Mouse (Mus musculus) cerebellum, postnatal 25 days (tissue): Measurements from ENCODE around the gene Smurf1.

Source experiments
- DNase-seq, 2 experiments: peaks; one replicate each; pipeline ENCODE4 v3.0.0; 2021; ENCODE audit warnings: mixed read lengths in 2 of 2

Smurf1 gene

GRCm38 (mm10) chr5:144860913-144861312 is 104.7 kb downstream of the Smurf1 start:
- no peak for DNase-seq

DNA sequence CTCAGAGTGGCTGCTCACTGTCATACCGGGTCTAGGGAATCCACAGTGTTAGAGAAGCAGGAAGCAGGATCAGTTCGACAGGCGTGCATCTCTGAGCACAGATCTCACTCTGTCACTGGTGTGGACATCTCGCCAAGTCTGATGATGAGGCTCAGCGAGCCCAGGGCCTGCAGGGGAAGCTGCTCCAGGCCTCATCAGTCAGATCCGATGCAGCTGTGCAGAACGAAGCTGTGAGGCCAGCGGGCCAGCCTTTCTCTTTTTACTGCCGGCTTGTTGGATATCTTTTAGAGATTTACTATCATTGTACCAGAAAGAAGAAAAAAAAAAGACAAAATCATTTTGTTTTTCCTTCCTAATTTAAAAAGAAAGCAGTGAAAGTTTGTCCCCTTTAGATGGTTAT is 106.4 kb downstream of the Smurf1 start:
- DNase-seq, result no peak

DNA sequence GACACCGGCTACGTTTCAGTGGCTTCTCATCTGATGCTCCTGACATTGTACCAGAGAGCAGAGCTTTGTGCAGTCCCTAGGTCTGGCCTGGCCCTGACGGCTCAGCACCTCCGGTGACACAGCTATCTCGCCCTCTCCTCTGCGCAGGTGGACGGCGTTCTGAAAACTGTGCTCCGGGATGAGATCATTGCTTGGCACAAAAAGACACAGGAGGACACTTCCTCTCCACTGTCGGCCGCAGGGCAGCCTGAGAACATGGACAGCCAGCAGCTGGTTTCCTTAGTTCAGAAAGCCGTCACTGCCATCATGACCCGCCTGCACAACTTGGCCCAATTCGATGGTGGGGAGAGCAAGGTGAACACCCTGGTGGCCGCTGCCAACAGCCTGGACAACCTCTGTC is 107.1 kb downstream of the Smurf1 start:
- DNase-seq, result no peak

DNA sequence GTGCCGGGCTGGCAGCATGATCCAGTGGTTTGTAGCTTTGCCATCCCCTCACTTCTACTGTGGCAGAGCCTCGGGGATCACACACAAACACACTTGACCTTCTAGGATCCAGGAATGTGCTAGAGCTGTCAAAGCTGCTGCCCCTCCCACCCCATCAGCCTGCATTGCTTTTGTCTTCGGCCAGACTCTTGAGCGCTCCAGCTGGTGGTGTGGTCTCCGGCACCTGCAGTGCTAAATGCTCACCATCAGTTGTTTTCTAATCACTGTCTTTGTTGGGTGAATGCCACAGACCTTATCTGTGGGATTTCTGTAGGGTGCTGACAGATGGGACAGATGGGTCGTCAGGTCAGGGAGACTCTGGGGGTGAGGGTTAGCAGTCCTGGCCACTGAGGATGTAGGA is 109.7 kb downstream of the Smurf1 start:
- DNase-seq, result no peak

- DNase-seq, result no peak
Measured at GRCm38 (mm10) chr5:144853931-144854330, 111.7 kb downstream of the Smurf1 start.

- no peak for DNase-seq
Measured at GRCm38 (mm10) chr5:144851820-144852219, 113.8 kb downstream of the Smurf1 start.

DNA sequence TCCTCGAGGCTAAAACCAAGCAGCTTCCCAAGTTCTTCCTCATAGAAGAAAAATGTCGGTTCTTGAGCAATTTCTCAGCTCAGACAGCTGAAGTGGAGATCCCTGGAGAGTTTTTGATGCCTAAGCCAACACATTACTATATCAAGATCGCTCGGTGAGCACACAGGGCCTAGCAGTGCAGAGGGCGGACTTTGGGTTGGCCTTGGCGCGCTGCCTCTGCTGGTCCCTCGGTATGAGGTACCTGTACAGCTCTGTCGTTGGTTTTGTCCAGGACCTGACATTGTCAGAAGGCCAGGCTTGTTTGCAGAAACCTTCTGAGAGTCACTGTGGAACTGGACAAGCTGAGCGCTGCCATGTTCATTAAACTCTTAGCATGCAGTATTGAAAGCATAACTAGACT is 115.7 kb downstream of the Smurf1 start:
- DNase-seq, result no peak

- peak in 1 of 2 experiments; percentile 70 for DNase-seq
Measured at GRCm38 (mm10) chr5:144848735-144849134, 116.9 kb downstream of the Smurf1 start.

DNA sequence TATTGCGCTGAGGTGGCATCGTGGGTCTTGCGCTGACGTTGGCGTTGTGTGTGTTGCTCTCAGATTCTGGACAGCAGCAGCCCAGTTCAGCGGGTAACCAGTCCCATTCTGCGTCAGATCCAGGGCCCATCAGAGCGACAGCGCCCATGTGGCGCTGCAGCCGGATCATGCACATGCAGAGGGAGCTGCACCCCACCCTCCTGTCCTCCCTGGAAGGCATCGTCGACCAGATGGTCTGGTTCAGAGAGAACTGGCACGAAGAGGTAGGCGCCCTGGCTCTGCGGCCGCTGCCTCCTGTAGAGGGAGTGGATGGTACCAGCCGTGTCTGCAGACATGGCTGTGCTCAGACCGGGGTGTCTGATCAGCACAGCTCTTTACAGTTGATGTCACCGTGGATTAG is 120.3 kb downstream of the Smurf1 start:
- peak; percentile 82 to 83 for DNase-seq

GRCm38 (mm10) chr5:144836100-144836499 is 129.5 kb downstream of the Smurf1 start:
- DNase-seq, result peak in 1 of 2 experiments; percentile 48

DNA sequence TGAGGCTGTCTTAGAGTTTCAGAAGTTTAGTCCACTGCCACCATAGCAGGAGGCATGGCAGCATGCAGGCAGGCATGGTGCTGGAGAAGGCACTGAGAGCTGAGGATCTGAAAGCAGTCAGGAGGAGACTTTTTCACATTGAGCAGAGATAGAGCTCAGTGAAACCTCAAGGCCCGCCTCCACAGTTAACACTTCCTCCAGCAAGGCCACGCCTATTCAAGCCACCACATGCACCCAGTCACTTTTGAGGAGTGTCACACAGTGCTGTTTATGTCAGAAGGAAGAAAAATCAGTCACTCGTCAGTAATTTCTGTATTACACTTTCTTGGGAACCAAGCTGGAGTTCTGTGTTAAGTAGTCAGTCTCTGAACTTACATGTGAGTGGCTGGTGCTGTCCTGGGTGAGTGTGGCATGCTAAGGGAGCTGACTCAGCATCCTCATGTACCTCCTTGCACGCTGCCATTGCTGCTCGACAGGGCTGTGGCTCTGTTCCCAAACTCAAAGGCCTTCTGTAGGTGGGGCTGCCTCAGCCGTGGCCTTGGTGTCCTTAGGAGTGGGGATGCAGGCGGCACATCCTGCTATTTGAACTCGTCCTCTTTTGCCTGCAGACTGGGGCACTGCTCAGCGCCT is 133.7 kb downstream of the Smurf1 start:
- no peak for DNase-seq

DNA sequence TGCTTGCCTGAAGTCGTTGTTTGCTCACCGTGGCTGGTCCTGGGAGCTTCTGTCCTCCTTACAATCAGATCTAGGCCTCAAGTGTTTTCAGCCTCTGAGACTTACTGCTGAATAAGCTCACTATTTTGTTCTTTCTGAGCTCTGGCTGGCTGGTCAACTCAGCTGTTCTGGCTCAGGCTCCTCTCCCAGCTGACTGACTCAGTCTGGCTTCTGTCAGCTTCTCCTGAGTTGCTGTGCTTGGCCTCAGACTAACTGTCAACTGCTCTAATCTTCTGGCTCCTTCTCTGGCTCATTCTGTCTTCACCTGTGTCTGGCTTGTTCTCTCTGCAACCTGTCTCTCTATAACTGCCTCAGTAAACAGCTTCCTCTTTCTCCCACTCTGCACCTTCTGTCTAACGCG is 136.0 kb downstream of the Smurf1 start:
- DNase-seq, result no peak

DNA sequence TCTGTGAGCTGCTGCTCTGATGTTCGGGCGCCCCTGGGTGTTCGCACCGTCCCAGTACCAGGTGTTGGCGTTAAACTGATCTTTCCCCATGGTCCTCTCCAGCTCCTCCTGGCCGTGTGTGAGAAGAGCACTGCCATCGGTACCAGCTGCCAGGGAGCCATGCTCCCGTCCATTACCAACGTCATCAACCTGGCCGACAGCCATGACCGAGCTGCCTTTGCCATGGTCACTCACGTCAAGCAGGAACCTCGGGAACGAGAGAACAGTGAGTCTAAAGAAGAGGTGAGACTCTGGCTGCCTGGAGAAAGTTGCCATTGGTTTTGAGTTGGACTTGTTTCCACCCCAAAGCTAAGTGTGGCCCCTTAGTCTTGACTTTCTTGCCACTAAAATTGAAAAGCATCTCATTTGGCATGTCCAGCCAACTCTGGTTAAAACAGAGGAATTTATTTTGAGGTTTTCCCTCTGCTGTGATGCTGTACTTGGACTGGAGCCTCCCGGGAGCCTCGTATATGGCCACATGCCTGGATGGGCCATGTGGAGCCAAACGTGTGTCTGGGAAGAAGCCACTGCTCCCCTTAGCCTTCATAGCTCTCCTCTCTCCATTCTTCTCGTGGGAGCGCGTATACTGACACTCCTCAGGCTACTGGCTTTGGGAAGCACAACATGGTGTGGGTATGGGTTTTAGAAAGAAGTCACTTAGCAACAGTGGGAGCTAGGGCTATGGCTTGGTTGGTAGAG is 137.1 kb downstream of the Smurf1 start:
- DNase-seq, result peak; percentile 69 to 82
